Mouse (Mus musculus) thymus, adult 2 months (tissue): ENCODE results near the gene Mllt6.

Source experiments
- CTCF ChIP-seq: fragments of 200-500 bp; IDR thresholded peaks from 2 replicates; pipeline ENCODE4 v1.5.1; 2012; ENCODE audit warnings: mild to moderate bottlenecking, control low read depth, low read length, moderate library complexity, borderline replicate concordance; ENCODE audit not compliant: control insufficient read depth, poor library complexity, insufficient read depth; ENCODE audit errors: extremely low read depth
- POLR2A ChIP-seq: fragments of 200-500 bp; IDR thresholded peaks from 2 replicates; pipeline ENCODE4 v1.6.1; 2012; ENCODE audit warnings: mild to moderate bottlenecking, low read length, control low read depth, moderate library complexity; ENCODE audit not compliant: control insufficient read depth, poor library complexity, insufficient read depth; ENCODE audit errors: extremely low read depth

DNA sequence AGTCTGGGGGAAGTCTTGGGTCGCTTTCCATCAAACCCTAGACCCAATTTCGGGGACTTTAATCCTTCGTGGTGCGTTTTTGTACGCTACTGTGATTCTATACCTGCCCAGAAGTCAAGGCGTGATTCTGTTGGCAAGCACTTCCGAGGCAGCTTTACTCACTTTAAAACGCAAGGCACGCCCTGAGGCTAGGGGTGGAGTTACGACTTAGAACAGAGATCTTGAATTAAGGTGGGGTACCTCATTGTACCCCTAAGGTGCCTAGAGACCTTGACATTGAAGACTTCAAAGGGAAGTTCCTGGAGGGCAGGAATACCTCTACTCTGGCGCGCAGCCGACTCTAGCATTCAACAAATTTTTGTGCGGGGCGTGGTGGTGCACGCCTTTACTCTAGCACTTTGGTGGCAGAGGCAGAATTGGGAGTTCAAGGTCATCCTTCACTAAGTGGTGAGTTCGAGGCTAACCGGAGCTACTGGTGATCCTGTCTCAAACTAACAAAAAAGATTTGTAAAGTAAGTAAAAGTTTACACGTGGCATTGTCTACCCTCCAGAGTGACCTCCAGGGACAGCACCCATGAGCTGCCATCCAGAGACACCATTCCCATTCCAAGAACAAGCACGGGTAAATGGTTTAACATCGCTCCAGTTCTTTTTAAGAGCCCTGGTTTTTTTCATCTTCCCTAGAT lies 864 bp upstream of the Mllt6 start:
- TF ChIP-seq CTCF (no peak), POLR2A (no peak)
